Mouse (Mus musculus) myocyte (in vitro differentiated cells): ENCODE data around the gene 2210407C18Rik.

Experiments
- POLR2A ChIP-seq: IDR thresholded peaks from one replicate; pipeline ENCODE4 v1.6.1; 2011; ENCODE audit warnings: low read depth, mild to moderate bottlenecking, control low read depth, moderate library complexity; ENCODE audit not compliant: insufficient read length
- POLR2AphosphoS2 ChIP-seq: IDR thresholded peaks from one replicate; pipeline ENCODE4 v1.6.1; 2011; ENCODE audit warnings: low read depth, control low read depth; ENCODE audit not compliant: insufficient read length
- TCF12 ChIP-seq: IDR thresholded peaks from one replicate; pipeline ENCODE4 v1.6.1; 2011; ENCODE audit warnings: mild to moderate bottlenecking, control low read depth; ENCODE audit not compliant: poor library complexity, insufficient read depth, severe bottlenecking

GRCm38 (mm10) chr11:58655151-58655550 lies 39.3 kb upstream of the 2210407C18Rik start:
- TF ChIP-seq POLR2A, result no peak
- TF ChIP-seq TCF12, result no peak
- TF ChIP-seq POLR2AphosphoS2, result no peak
